Mouse (Mus musculus) hindbrain, embryonic 15.5 days (tissue): ENCODE results near the gene Traip. TPM values are rescaled to one million over a fixed set of nuclear protein-coding genes. Genes with fewer than 3 reads are reported as not detected.
"Not testable (repeated sequence)": the region's sequence is repeated elsewhere in the genome, so short reads cannot be mapped to it uniquely, and the experiment has no call there.

Experiments used
- ATAC-seq: fragments of 200-750 bp; cut with Nextera tagmentation; 2 replicates; pipeline ENCODE4 v1.8.0; 2017; ENCODE audit warnings: low read depth, moderate number of reproducible peaks, moderate TSS enrichment; ENCODE audit not compliant: low FRiP score
- H3K27ac ChIP-seq: fragments of 300-500 bp; sonication (generic); replicated peaks from 2 replicates; pipeline ENCODE4 v1.5.1; 2015; ENCODE audit warnings: mild to moderate bottlenecking, inconsistent platforms
- H3K27me3 ChIP-seq: fragments of 300-500 bp; sonication (generic); 2 replicates; pipeline ENCODE4 v1.6.1; 2015; ENCODE audit warnings: control low read depth, inconsistent platforms
- H3K36me3 ChIP-seq: fragments of 300-500 bp; sonication (generic); 2 replicates; pipeline ENCODE4 v1.6.1; 2015; ENCODE audit warnings: control low read depth, inconsistent platforms
- H3K4me1 ChIP-seq: fragments of 300-500 bp; sonication (generic); replicated peaks from 2 replicates; pipeline ENCODE4 v1.6.1; 2015; ENCODE audit warnings: control low read depth, inconsistent platforms
- H3K4me2 ChIP-seq: fragments of 300-500 bp; sonication (generic); 2 replicates; pipeline ENCODE4 v1.6.1; 2015; ENCODE audit warnings: moderate library complexity, mild to moderate bottlenecking, inconsistent platforms
- H3K4me3 ChIP-seq: fragments of 300-500 bp; sonication (generic); 2 replicates; pipeline ENCODE4 v1.5.1; 2015; ENCODE audit warnings: mild to moderate bottlenecking, inconsistent platforms
- H3K9ac ChIP-seq: fragments of 300-500 bp; sonication (generic); 2 replicates; pipeline ENCODE4 v1.6.1; 2015; ENCODE audit warnings: inconsistent platforms
- H3K9me3 ChIP-seq: fragments of 300-500 bp; sonication (generic); 2 replicates; pipeline ENCODE4 v1.6.1; 2016; ENCODE audit warnings: control low read depth, inconsistent platforms
- WGBS: fragments of 180-500 bp; shearing (Covaris S2); methylation state at CpG from one replicate; pipeline ENCODE4 v1.1.7; 2015; 5-methylcytosine and 5-hydroxymethylcytosine counted together
- polyA plus RNA-seq: library from polyadenylated mRNA; unstranded; fragments of >200 nt; fragmentation: Nextera tagmentation; extraction: Ambion mirVana; gene quantifications from 2 replicates; pipeline ENCODE4 v1.2.1, GENCODE M21; 2015

Gene Traip
- polyA plus RNA-seq, 1 experiment from 2014 or later, result 10.5 TPM

DNA sequence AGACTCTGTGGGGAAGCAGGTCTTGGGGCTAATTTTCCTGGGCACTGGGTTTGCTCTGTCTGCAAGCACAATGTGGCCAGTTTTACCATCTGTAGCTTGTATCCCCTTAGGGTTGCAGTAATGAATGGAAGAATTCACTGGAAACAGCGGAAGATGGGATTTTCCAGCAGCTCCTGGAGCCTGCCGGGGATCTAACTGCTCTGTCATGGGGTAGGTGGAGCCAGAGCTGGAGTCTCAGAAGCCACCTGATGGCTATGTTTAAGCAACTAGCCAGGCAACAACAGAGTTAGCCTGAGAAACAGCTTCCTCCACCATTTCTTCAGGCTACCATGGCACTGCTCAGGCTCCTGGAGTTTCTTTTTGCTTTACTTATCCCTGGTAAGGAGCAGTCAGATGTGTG lies 42.3 kb downstream of the Traip start, which contains the start of gene Cdhr4:
TSS of gene Cdhr4 (plus strand) at position 301 of the 400 bp plus-strand sequence.
- no peaks in the 10 kb centered on the region for H3K4me1 ChIP-seq
- H3K4me3 ChIP-seq, result no peak within 1 kb of the TSS
- no peaks in the 10 kb centered on the region for H3K36me3 ChIP-seq
- no peak within 1 kb of the TSS for H3K9ac ChIP-seq
- no peaks in the 10 kb centered on the region for H3K27me3 ChIP-seq
- no peak within 1 kb of the TSS for H3K4me2 ChIP-seq
- ATAC-seq, result no peak
- 57% methylated on average over 2 of the region's 2 CpGs for WGBS
- no peak within 1 kb of the TSS for H3K27ac ChIP-seq
- H3K9me3 ChIP-seq, result no peaks in the 10 kb centered on the region

DNA sequence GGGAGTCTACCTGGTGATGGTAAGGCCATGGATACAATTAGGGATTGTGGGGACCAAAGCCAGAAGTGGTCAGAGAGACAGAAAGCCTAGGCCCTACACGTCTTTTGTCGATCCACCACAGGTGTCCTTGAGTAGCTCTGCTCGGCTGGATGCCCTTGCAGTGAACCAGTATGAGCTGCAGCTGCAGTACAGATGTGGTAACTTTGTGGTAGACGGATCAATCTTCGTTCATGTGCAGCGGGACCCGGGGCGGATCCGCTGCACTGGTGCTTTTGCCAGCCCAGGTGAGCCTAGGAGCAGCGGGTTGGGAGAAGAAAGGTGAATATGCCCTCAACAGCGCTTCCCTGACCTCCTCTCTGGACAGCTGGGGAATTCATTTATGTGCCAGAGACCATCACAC lies 43.1 kb downstream of the Traip start:
- ATAC-seq, result no peak
- no peaks in the 10 kb centered on the region for H3K4me1 ChIP-seq
- no peak overlapping the region for H3K4me2 ChIP-seq
- H3K36me3 ChIP-seq, result no peaks in the 10 kb centered on the region
- H3K4me3 ChIP-seq, result no peak overlapping the region
- 90% methylated on average over 11 of the region's 11 CpGs for WGBS
- H3K9ac ChIP-seq, result no peak overlapping the region
- H3K9me3 ChIP-seq, result no peaks in the 10 kb centered on the region
- no peak overlapping the region for H3K27ac ChIP-seq
- H3K27me3 ChIP-seq, result no peaks in the 10 kb centered on the region

GRCm38 (mm10) chr9:107994464-107994863 lies 44.5 kb downstream of the Traip start:
- H3K27ac ChIP-seq, result no peak overlapping the region
- no peaks in the 10 kb centered on the region for H3K36me3 ChIP-seq
- no peaks in the 10 kb centered on the region for H3K27me3 ChIP-seq
- H3K9ac ChIP-seq, result no peak overlapping the region
- H3K4me3 ChIP-seq, result no peak overlapping the region
- 83% methylated on average over 2 of the region's 2 CpGs for WGBS
- H3K9me3 ChIP-seq, result no peaks in the 10 kb centered on the region
- H3K4me2 ChIP-seq, result no peak overlapping the region
- ATAC-seq, result no peak
- no peaks in the 10 kb centered on the region for H3K4me1 ChIP-seq

DNA sequence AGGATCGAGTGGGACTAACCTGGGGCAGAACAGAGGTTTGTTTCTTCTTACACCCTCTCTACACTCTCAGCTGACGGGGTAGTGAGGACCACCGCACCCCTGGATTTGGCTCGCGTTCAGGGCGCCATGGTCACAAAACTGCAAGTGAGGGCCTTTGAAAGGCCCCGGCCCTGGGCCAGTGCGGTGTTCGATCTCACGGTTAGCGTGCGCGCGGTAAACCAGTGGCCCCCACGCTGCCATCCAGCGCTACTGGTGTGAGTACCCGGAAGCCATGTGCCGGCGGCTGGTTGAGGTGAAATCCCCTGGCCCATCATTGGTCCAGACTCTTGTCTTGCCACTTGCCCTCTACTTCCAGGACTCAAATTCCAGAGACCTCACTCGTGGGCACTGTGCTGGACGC lies 45.6 kb downstream of the Traip start:
- no peak for ATAC-seq
- Histone ChIP-seq H3K36me3 (no peaks in the 10 kb centered on the region), H3K9ac (no peak overlapping the region), H3K4me1 (no peaks in the 10 kb centered on the region), H3K9me3 (no peaks in the 10 kb centered on the region), H3K27me3 (no peaks in the 10 kb centered on the region), H3K4me2 (no peak overlapping the region), H3K27ac (no peak overlapping the region), H3K4me3 (no peak overlapping the region)
- WGBS, result 94% methylated on average over 21 of the region's 21 CpGs

- Histone ChIP-seq H3K9ac (no peak within 1 kb of the TSS), H3K36me3 (no peaks in the 10 kb centered on the region), H3K4me2 (no peak within 1 kb of the TSS), H3K27ac (no peak within 1 kb of the TSS), H3K27me3 (no peaks in the 10 kb centered on the region), H3K4me1 (no peaks in the 10 kb centered on the region), H3K4me3 (no peak within 1 kb of the TSS), H3K9me3 (no peaks in the 10 kb centered on the region)
- no peak for ATAC-seq
- 90% methylated on average over 5 of the region's 5 CpGs for WGBS
Observed at GRCm38 (mm10) chr9:107996049-107996448, 46.1 kb downstream of the Traip start, which contains the start of gene Gm20662. Gene Gm20662 (plus strand): TSS chr9:107996349.

GRCm38 (mm10) chr9:108001922-108002770 lies 52.2 kb downstream of the Traip start, which contains the start of gene Ip6k1:
Gene Ip6k1 (plus strand): TSS chr9:108002501.
- Histone ChIP-seq H3K4me2 (peak within 1 kb of the TSS; percentile 76), H3K4me3 (peak within 1 kb of the TSS; percentile 86), H3K9ac (peak within 1 kb of the TSS; percentile 95), H3K9me3 (no peaks in the 10 kb centered on the region), H3K27me3 (no peaks in the 10 kb centered on the region), H3K36me3 (no peaks in the 10 kb centered on the region), H3K4me1 (peaks cover 34% of the 10 kb centered on the region), H3K27ac (peak within 1 kb of the TSS; percentile 97)
- WGBS, result under 1% methylated on average over 51 of the region's 51 CpGs
- ATAC-seq, result peak; percentile 99

- H3K27ac ChIP-seq, result peak overlapping the region; percentile 97
- H3K36me3 ChIP-seq, result no peaks in the 10 kb centered on the region
- H3K4me2 ChIP-seq, result peak overlapping the region; percentile 76
- peak overlapping the region; percentile 95 for H3K9ac ChIP-seq
- peak overlapping the region; percentile 86 for H3K4me3 ChIP-seq
- under 1% methylated on average over 43 of the region's 50 CpGs for WGBS
- peak; percentile 60; the same call in 1 of the 2 replicates for ATAC-seq
- no peaks in the 10 kb centered on the region for H3K9me3 ChIP-seq
- H3K27me3 ChIP-seq, result no peaks in the 10 kb centered on the region
- peaks cover 34% of the 10 kb centered on the region for H3K4me1 ChIP-seq
Observed at GRCm38 (mm10) chr9:108002778-108003530, 53.0 kb downstream of the Traip start.

- Histone ChIP-seq H3K9ac (peak overlapping the region; percentile 95), H3K36me3 (no peaks in the 10 kb centered on the region), H3K4me1 (peaks cover 34% of the 10 kb centered on the region), H3K4me3 (peak overlapping the region; percentile 86), H3K27ac (peak overlapping the region; percentile 97), H3K9me3 (no peaks in the 10 kb centered on the region), H3K27me3 (no peaks in the 10 kb centered on the region), H3K4me2 (peak overlapping the region; percentile 76)
- ATAC-seq, result no peak
- WGBS, result 10% methylated on average over 8 of the region's 8 CpGs
Observed at GRCm38 (mm10) chr9:108003531-108003890, 53.6 kb downstream of the Traip start.

DNA sequence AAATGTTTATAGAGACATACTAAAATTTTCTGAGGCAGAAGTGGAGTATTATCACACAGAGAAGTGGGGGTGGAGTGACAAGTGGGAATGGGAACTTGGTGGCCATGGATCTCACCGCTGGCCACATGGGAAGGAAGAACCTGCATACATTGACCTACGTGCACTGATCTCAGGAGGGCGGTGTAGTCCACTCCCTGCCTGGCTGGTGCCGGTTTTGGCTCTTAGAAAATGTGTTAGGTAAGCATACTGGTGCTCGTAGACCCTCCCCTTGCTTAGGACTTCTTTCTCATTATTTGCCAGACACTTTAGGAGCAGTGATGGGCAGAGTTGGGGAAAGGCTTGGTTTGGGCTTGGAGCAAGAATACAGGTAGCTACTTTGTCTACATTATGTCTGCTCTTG lies 58.1 kb downstream of the Traip start:
- no peak for ATAC-seq
- 0 out of 2 replicates have a peak, but pooled peaks cover 3% of the 10 kb centered on the region for H3K36me3 ChIP-seq
- H3K4me3 ChIP-seq, result no peak overlapping the region
- H3K9me3 ChIP-seq, result no peaks in the 10 kb centered on the region
- H3K27me3 ChIP-seq, result no peaks in the 10 kb centered on the region
- H3K4me1 ChIP-seq, result peaks cover 27% of the 10 kb centered on the region
- H3K4me2 ChIP-seq, result no peak overlapping the region
- no peak overlapping the region for H3K27ac ChIP-seq
- no peak overlapping the region for H3K9ac ChIP-seq
- WGBS, result 94% methylated on average over 5 of the region's 5 CpGs

GRCm38 (mm10) chr9:108010385-108010784 lies 60.4 kb downstream of the Traip start:
- no peak overlapping the region for H3K4me3 ChIP-seq
- H3K9ac ChIP-seq, result no peak overlapping the region
- peaks cover 8% of the 10 kb centered on the region; the same call in 1 of the 2 replicates for H3K4me1 ChIP-seq
- H3K27me3 ChIP-seq, result no peaks in the 10 kb centered on the region
- ATAC-seq, result no peak
- peaks cover 4% of the 10 kb centered on the region; the same call in 1 of the 2 replicates for H3K36me3 ChIP-seq
- no peaks in the 10 kb centered on the region for H3K9me3 ChIP-seq
- H3K4me2 ChIP-seq, result no peak overlapping the region
- H3K27ac ChIP-seq, result no peak overlapping the region

GRCm38 (mm10) chr9:108013577-108013976 lies 63.6 kb downstream of the Traip start:
- H3K4me1 ChIP-seq, H3K27ac ChIP-seq, H3K27me3 ChIP-seq, H3K9me3 ChIP-seq, H3K4me3 ChIP-seq, ATAC-seq, H3K4me2 ChIP-seq, H3K9ac ChIP-seq: not testable (repeated sequence)
- peaks cover 12% of the 10 kb centered on the region; the same call in 1 of the 2 replicates for H3K36me3 ChIP-seq
- WGBS, result 98% methylated on average over 2 of the region's 2 CpGs

GRCm38 (mm10) chr9:108017127-108017526 lies 67.2 kb downstream of the Traip start:
- no peak overlapping the region for H3K9ac ChIP-seq
- WGBS, result 89% methylated on average over 3 of the region's 3 CpGs
- no peak for ATAC-seq
- H3K9me3 ChIP-seq, result no peaks in the 10 kb centered on the region
- H3K4me2 ChIP-seq, result no peak overlapping the region
- H3K4me3 ChIP-seq, result no peak overlapping the region
- no peak overlapping the region for H3K27ac ChIP-seq
- 0 out of 2 replicates have a peak, but pooled peaks cover 2% of the 10 kb centered on the region for H3K4me1 ChIP-seq
- no peaks in the 10 kb centered on the region for H3K27me3 ChIP-seq
- peaks cover 12% of the 10 kb centered on the region; the same call in 1 of the 2 replicates for H3K36me3 ChIP-seq
